23 mouse cellular contexts compared by ENCODE assay signal in genomic region chr8:95376309-95376999, GRCm38 (mm10). TPM values are rescaled to one million over a fixed set of nuclear protein-coding genes. Genes with fewer than 3 reads are reported as not detected.
DNase-seq lines count a peak whose midpoint lies in the region; ATAC-seq and TF ChIP-seq lines count a peak whose summit lies in the region.
"Had no signal": no experiment of that assay in that cellular context is flagged by ENCODE, and none has a peak within 500 bp of the region (broad histone marks: within the 10 kb centered on the region; RNA-seq: fewer than 3 reads in every experiment).

No protein-coding gene starts in this region.

- peaks cover 3% of the 10 kb centered on the region; the same call in 1 of the 2 replicates for H3K9me3 ChIP-seq in heart, embryonic 13.5 days
- no peaks in the 10 kb centered on the region for H3K9me3 ChIP-seq in lung, embryonic 14.5 days (ENCODE audit: low read depth, low read length)
- no peaks in the 10 kb centered on the region for H3K9me3 ChIP-seq in limb, embryonic 15.5 days
- H3K9me3 ChIP-seq in stomach, embryonic 14.5 days (ENCODE audit: control insufficient read depth, low read depth, low read length): no peaks in the 10 kb centered on the region
- H3K9me3 ChIP-seq: G1E; liver, embryonic 13.5 days; midbrain, embryonic 12.5 days; neural tube, embryonic 12.5 days had no signal

- intact Hi-C loops in heart, postnatal 14 days (cut with DNase I): loop anchor here (2.0 kb wide), 1 partner anchor 24 kb away; the partner anchor contains the start of gene Mmp15

- no peak for TF ChIP-seq CTCF in lung, embryonic 14.5 days (IDR thresholded peaks at IDR 0.05; ENCODE audit: low read depth)

- no peak overlapping the region for H3K4me3 ChIP-seq in heart, embryonic 13.5 days
- no peak overlapping the region for H3K4me3 ChIP-seq in lung, embryonic 14.5 days (ENCODE audit: low read depth, low read length)
- H3K4me3 ChIP-seq in limb, embryonic 15.5 days: no peak overlapping the region
- no peak overlapping the region for H3K4me3 ChIP-seq in stomach, embryonic 14.5 days (ENCODE audit: low read depth, low read length)
- H3K4me3 ChIP-seq: liver, embryonic 13.5 days; midbrain, embryonic 12.5 days; neural tube, embryonic 12.5 days had no signal

- H3K4me1 ChIP-seq in heart, embryonic 13.5 days: peaks cover 51% of the 10 kb centered on the region
- peaks cover 12% of the 10 kb centered on the region for H3K4me1 ChIP-seq in lung, embryonic 14.5 days (ENCODE audit: insufficient read depth)
- peaks cover 22% of the 10 kb centered on the region for H3K4me1 ChIP-seq in limb, embryonic 15.5 days
- H3K4me1 ChIP-seq in stomach, embryonic 14.5 days (ENCODE audit: control insufficient read depth, insufficient read depth, low read length): peaks cover 14% of the 10 kb centered on the region
- H3K4me1 ChIP-seq: midbrain, embryonic 12.5 days; neural tube, embryonic 12.5 days had no signal

- no peaks in the 10 kb centered on the region for H3K27me3 ChIP-seq in heart, embryonic 13.5 days (replicated peaks)
- H3K27me3 ChIP-seq in lung, embryonic 14.5 days (ENCODE audit: insufficient read depth, low read length): no peaks in the 10 kb centered on the region
- no peaks in the 10 kb centered on the region for H3K27me3 ChIP-seq in limb, embryonic 15.5 days
- H3K27me3 ChIP-seq in stomach, embryonic 14.5 days (ENCODE audit: control insufficient read depth, insufficient read depth, low read length): no peaks in the 10 kb centered on the region
- H3K27me3 ChIP-seq: CH12.LX; liver, embryonic 13.5 days; midbrain, embryonic 12.5 days; neural tube, embryonic 12.5 days; Patski had no signal

- ATAC-seq in heart, embryonic 13.5 days (ENCODE audit: extremely low read depth, insufficient number of reproducible peaks, low FRiP score, low TSS enrichment): no peak
- ATAC-seq in lung, embryonic 14.5 days (ENCODE audit: insufficient read depth): no peak
- peak; percentile 31; the same call in 1 of the 2 replicates for ATAC-seq in limb, embryonic 15.5 days (ENCODE audit: insufficient number of reproducible peaks, low FRiP score, low TSS enrichment, low read depth)
- ATAC-seq in stomach, embryonic 14.5 days (ENCODE audit: insufficient number of reproducible peaks, insufficient read depth, low FRiP score, low read depth): no peak
- no peak for ATAC-seq in megakaryocyte, adult 5-6 weeks (ENCODE audit: poor library complexity, severe bottlenecking)
- ATAC-seq: Patski had no signal

- H3K9ac ChIP-seq in heart, embryonic 13.5 days: peak overlapping the region; percentile 11; the same call in 1 of the 2 replicates
- no peak overlapping the region for H3K9ac ChIP-seq in lung, embryonic 14.5 days
- H3K9ac ChIP-seq in limb, embryonic 15.5 days: no peak overlapping the region
- H3K9ac ChIP-seq in stomach, embryonic 14.5 days (replicated peaks; ENCODE audit: low read depth, low read length): no peak overlapping the region
- H3K9ac ChIP-seq: forebrain, postnatal 0 days; liver, embryonic 13.5 days; midbrain, embryonic 12.5 days; neural tube, embryonic 12.5 days had no signal

- DNase-seq in heart, postnatal 14 days: no peak
- no peak for DNase-seq in lung, embryonic 14.5 days
- DNase-seq in lung, postnatal 36 days: no peak
- no peak for DNase-seq in embryo, embryonic 9.5 days (ENCODE audit: extremely low spot score)
- DNase-seq: adrenal gland, postnatal 36 days; B cell, adult 2 months; cerebellum, adult 9-11 months; forebrain, postnatal 0 days; kidney, adult 8-10 months; kidney, postnatal 10 days; liver, embryonic 13.5 days; retina, postnatal 1 day; right cerebral cortex, postnatal 25 days had no signal

- 64% methylated on average over 12 of the region's 12 CpGs for WGBS in heart, embryonic 13.5 days
- WGBS in lung, embryonic 14.5 days: 76% methylated on average over 12 of the region's 12 CpGs
- WGBS in limb, embryonic 15.5 days: 74% methylated on average over 12 of the region's 12 CpGs
- 78% methylated on average over 12 of the region's 12 CpGs for WGBS in stomach, embryonic 14.5 days

- peak overlapping the region; percentile 90 for H3K27ac ChIP-seq in heart, embryonic 13.5 days (replicated peaks)
- 0 out of 2 replicates have a peak overlapping the region, but pooled peaks have one; percentile 80 for H3K27ac ChIP-seq in lung, embryonic 14.5 days (ENCODE audit: low read depth)
- no peak overlapping the region for H3K27ac ChIP-seq in limb, embryonic 15.5 days
- H3K27ac ChIP-seq in stomach, embryonic 14.5 days (ENCODE audit: low read length): peak overlapping the region; percentile 29; the same call in 1 of the 2 replicates
- H3K27ac ChIP-seq: liver, embryonic 13.5 days; macrophage; midbrain, embryonic 12.5 days; neural tube, embryonic 12.5 days had no signal

- H3K36me3 ChIP-seq in heart, embryonic 13.5 days: peaks cover 32% of the 10 kb centered on the region
- H3K36me3 ChIP-seq in lung, embryonic 14.5 days (ENCODE audit: insufficient read depth): peaks cover 10% of the 10 kb centered on the region; the same call in 1 of the 2 replicates
- H3K36me3 ChIP-seq in limb, embryonic 15.5 days: no peaks in the 10 kb centered on the region; the same call in 1 of the 2 replicates
- H3K36me3 ChIP-seq in stomach, embryonic 14.5 days (ENCODE audit: control insufficient read depth, insufficient read depth, low read length): peaks cover 4% of the 10 kb centered on the region; the same call in 1 of the 2 replicates
- H3K36me3 ChIP-seq: G1E; liver, embryonic 13.5 days had no signal

- H3K4me2 ChIP-seq in heart, embryonic 13.5 days: no peak overlapping the region
- no peak overlapping the region for H3K4me2 ChIP-seq in lung, embryonic 14.5 days
- no peak overlapping the region for H3K4me2 ChIP-seq in limb, embryonic 15.5 days
- H3K4me2 ChIP-seq in stomach, embryonic 14.5 days (replicated peaks; ENCODE audit: low read depth, low read length): no peak overlapping the region
- H3K4me2 ChIP-seq: liver, embryonic 13.5 days; midbrain, embryonic 12.5 days; neural tube, embryonic 12.5 days had no signal

RNA-seq across cellular contexts. Expression of gene Mmp15, which starts 24.4 kb away (rescaled TPM):
- polyA plus RNA-seq in heart, embryonic 13.5 days (2015; fragmentation: Nextera tagmentation; extraction: Ambion mirVana): 42.5 and 43.4 TPM in 2 replicates
- total RNA-seq in heart, postnatal 14 days (2021): 10 to 100 TPM; 90.2 to 99.0 TPM
- polyA plus RNA-seq in lung, embryonic 14.5 days (2014; fragmentation: Nextera tagmentation; extraction: Ambion mirVana): 22.5 and 25.6 TPM in 2 replicates
- polyA plus RNA-seq in limb, embryonic 15.5 days (2015; fragmentation: Nextera tagmentation; extraction: Ambion mirVana): 7.8 and 8.1 TPM in 2 replicates
- polyA plus RNA-seq in stomach, embryonic 14.5 days (2014; fragmentation: Nextera tagmentation; extraction: Ambion mirVana): 21.5 and 22.0 TPM in 2 replicates
- not detected in 2 replicates for total RNA-seq in megakaryocyte, adult 5-6 weeks (2015)
- total RNA-seq in megakaryocyte, adult 5-6 weeks (2017): not detected in 2 replicates

RNA-seq across cellular contexts. Expression of gene Usb1, which starts 44.4 kb away (rescaled TPM):
- 25.5 and 29.1 TPM in 2 replicates for polyA plus RNA-seq in heart, embryonic 13.5 days (2015; fragmentation: Nextera tagmentation; extraction: Ambion mirVana)
- total RNA-seq in heart, postnatal 14 days (2021): 10 to 100 TPM; 18.6 TPM
- polyA plus RNA-seq in lung, embryonic 14.5 days (2014; fragmentation: Nextera tagmentation; extraction: Ambion mirVana): 32.1 and 34.0 TPM in 2 replicates
- polyA plus RNA-seq in limb, embryonic 15.5 days (2015; fragmentation: Nextera tagmentation; extraction: Ambion mirVana): 41.0 and 44.5 TPM in 2 replicates
- 38.0 and 44.2 TPM in 2 replicates for polyA plus RNA-seq in stomach, embryonic 14.5 days (2014; fragmentation: Nextera tagmentation; extraction: Ambion mirVana)
- total RNA-seq in megakaryocyte, adult 5-6 weeks (2015): 28.2 and 32.4 TPM in 2 replicates
- total RNA-seq in megakaryocyte, adult 5-6 weeks (2017): 29.0 and 29.5 TPM in 2 replicates

RNA-seq across cellular contexts. Expression of gene Zfp319, which starts 44.7 kb away (rescaled TPM):
- polyA plus RNA-seq in heart, embryonic 13.5 days (2015; fragmentation: Nextera tagmentation; extraction: Ambion mirVana): 5.6 and 5.9 TPM in 2 replicates
- 10 to 100 TPM; 11.6 to 11.9 TPM for total RNA-seq in heart, postnatal 14 days (2021)
- 9.2 and 10.9 TPM in 2 replicates for polyA plus RNA-seq in lung, embryonic 14.5 days (2014; fragmentation: Nextera tagmentation; extraction: Ambion mirVana)
- 8.7 and 9.0 TPM in 2 replicates for polyA plus RNA-seq in limb, embryonic 15.5 days (2015; fragmentation: Nextera tagmentation; extraction: Ambion mirVana)
- polyA plus RNA-seq in stomach, embryonic 14.5 days (2014; fragmentation: Nextera tagmentation; extraction: Ambion mirVana): 7.4 and 8.3 TPM in 2 replicates
- total RNA-seq in megakaryocyte, adult 5-6 weeks (2015): 5.6 and 6.7 TPM in 2 replicates
- 3.7 and 4.2 TPM in 2 replicates for total RNA-seq in megakaryocyte, adult 5-6 weeks (2017)

RNA-seq across cellular contexts. Expression of gene Cfap20, which starts 58.2 kb away (rescaled TPM):
- polyA plus RNA-seq in heart, embryonic 13.5 days (2015; fragmentation: Nextera tagmentation; extraction: Ambion mirVana): 151 and 167 TPM in 2 replicates
- total RNA-seq in heart, postnatal 14 days (2021): 10 to 100 TPM; 32.9 to 38.7 TPM
- polyA plus RNA-seq in lung, embryonic 14.5 days (2014; fragmentation: Nextera tagmentation; extraction: Ambion mirVana): 162 and 169 TPM in 2 replicates
- 122 and 128 TPM in 2 replicates for polyA plus RNA-seq in limb, embryonic 15.5 days (2015; fragmentation: Nextera tagmentation; extraction: Ambion mirVana)
- 181 and 187 TPM in 2 replicates for polyA plus RNA-seq in stomach, embryonic 14.5 days (2014; fragmentation: Nextera tagmentation; extraction: Ambion mirVana)
- 45.0 and 53.8 TPM in 2 replicates for total RNA-seq in megakaryocyte, adult 5-6 weeks (2015)
- 28.4 and 34.7 TPM in 2 replicates for total RNA-seq in megakaryocyte, adult 5-6 weeks (2017)
